Mouse (Mus musculus): ENCODE measurements around the gene Micu1. TPM values are rescaled to one million over a fixed set of nuclear protein-coding genes. Genes with fewer than 3 reads are reported as not detected.
A peak's percentile ranks its signal among the peaks of the same experiment; 100 is the strongest.
"Not testable (repeated sequence)": the region's sequence is repeated elsewhere in the genome, so short reads cannot be mapped to it uniquely, and the experiment has no call there.

Gene Micu1
- polyA plus RNA-seq, 1 experiment from 2014 or later, result 78.4 TPM

- no peaks in the 10 kb centered on the region for H3K36me3 ChIP-seq (ENCODE audit: control insufficient read depth, insufficient read depth, low read length)
- no peak overlapping the region for H3K27ac ChIP-seq (ENCODE audit: low read length)
- H3K4me3 ChIP-seq (ENCODE audit: low read depth, low read length), result no peak overlapping the region
- H3K9ac ChIP-seq (ENCODE audit: low read depth, low read length), result no peak overlapping the region
- no peak for ATAC-seq
- no peaks in the 10 kb centered on the region for H3K9me3 ChIP-seq (replicated peaks; ENCODE audit: control insufficient read depth, low read length, poor library complexity, severe bottlenecking)
- H3K27me3 ChIP-seq (ENCODE audit: control insufficient read depth, insufficient read depth, low read depth, low read length), result no peaks in the 10 kb centered on the region
- 78% methylated on average over 5 of the region's 5 CpGs for WGBS
- H3K4me2 ChIP-seq (ENCODE audit: low read length), result no peak overlapping the region
- peaks cover 2% of the 10 kb centered on the region for H3K4me1 ChIP-seq (ENCODE audit: control insufficient read depth, insufficient read depth, low read length)
Observed at GRCm38 (mm10) chr10:59873613-59874012, 171.3 kb downstream of the Micu1 start.

DNA sequence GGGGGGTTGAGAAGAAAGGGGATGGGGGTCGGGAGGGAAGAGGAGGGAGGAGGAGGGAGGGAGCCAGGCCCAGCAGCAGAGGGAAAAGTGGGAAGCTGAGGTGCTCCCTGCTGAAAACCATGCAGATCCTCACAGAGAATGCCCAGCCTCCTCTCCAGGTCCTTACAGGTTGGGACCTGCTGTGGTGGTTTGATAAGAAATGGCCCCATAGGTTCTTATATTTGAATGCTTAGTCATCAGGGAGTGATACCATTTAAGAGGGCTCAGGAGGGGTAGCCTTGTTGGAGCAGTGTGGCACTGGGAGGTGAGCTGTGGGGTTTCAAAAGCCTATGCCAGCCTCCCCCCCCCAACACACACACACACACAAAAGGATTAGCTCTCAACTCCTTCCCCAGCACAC is 173.1 kb downstream of the Micu1 start:
- ATAC-seq, result no peak
- Histone ChIP-seq H3K4me1 (ENCODE audit: control insufficient read depth, insufficient read depth, low read length) (peaks cover 8% of the 10 kb centered on the region), H3K4me3 (ENCODE audit: low read depth, low read length) (no peak overlapping the region), H3K27ac (ENCODE audit: low read length) (no peak overlapping the region), H3K27me3 (ENCODE audit: control insufficient read depth, insufficient read depth, low read depth, low read length) (no peaks in the 10 kb centered on the region), H3K9ac (ENCODE audit: low read depth, low read length) (no peak overlapping the region), H3K9me3 (replicated peaks; ENCODE audit: control insufficient read depth, low read length, poor library complexity, severe bottlenecking) (no peaks in the 10 kb centered on the region), H3K36me3 (ENCODE audit: control insufficient read depth, insufficient read depth, low read length) (no peaks in the 10 kb centered on the region), H3K4me2 (ENCODE audit: low read length) (no peak overlapping the region)
- 20% methylated on average over 1 of the region's 1 CpGs for whole genome bisulfite sequencing

DNA sequence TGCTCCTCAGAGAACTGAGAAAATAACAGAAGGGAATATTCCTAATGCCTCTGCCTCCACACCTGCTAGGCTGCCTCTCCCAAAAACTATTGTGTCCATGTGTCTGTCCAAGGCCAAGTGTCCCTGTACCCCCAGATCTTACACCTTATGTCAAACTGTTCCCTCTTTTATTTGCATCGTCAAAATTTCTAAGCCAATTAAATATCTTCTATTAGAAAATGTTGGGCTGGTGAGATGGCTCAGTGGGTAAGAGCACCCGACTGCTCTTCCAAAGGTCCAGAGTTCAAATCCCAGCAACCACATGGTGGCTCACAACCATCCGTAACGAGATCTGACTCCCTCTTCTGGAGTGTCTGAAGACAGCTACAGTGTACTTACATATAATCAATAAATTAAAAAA is 174.4 kb downstream of the Micu1 start:
- ATAC-seq; H3K4me2 ChIP-seq (ENCODE audit: low read length); H3K9me3 ChIP-seq (replicated peaks; ENCODE audit: control insufficient read depth, low read length, poor library complexity, severe bottlenecking); H3K4me3 ChIP-seq (ENCODE audit: low read depth, low read length); H3K27ac ChIP-seq (ENCODE audit: low read length); H3K27me3 ChIP-seq (ENCODE audit: control insufficient read depth, insufficient read depth, low read depth, low read length); H3K36me3 ChIP-seq (ENCODE audit: control insufficient read depth, insufficient read depth, low read length); H3K9ac ChIP-seq (ENCODE audit: low read depth, low read length): not testable (repeated sequence)
- H3K4me1 ChIP-seq (ENCODE audit: control insufficient read depth, insufficient read depth, low read length), result peaks cover 15% of the 10 kb centered on the region
- WGBS, result 96% methylated on average over 3 of the region's 4 CpGs

DNA sequence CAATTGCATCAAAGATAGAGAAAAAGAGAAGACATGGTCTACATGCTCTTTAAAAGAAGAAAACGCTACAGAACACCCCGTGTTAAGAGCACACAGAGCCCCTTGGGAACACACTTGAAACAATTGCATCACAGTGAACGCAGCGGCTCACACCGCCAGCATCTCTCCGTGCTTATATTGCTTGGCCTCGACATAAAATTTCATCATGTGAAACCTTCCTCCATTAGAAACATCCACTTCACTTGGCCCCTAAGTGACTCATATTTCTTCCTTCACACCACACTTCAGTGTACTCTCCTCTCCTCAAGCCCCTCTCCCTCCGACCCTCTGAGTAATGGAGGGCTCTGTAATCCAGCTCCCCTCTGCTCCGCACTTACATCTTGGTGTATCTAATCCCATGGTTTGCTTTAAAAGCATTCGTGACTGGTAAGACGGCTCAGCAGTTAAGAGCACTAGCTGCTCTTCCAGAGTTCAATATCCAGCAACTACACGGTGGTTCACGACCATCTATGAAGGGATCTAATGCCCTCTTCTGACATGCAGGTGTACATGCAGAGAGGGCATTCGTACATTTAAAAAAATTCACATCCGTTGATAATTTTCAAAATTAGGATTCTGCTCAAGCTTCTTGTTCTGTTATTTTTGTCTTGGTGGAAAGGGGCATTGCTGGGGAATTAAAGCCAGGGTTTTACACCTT is 175.3 kb downstream of the Micu1 start:
- Histone ChIP-seq H3K4me2 (ENCODE audit: low read length) (no peak overlapping the region), H3K36me3 (ENCODE audit: control insufficient read depth, insufficient read depth, low read length) (no peaks in the 10 kb centered on the region), H3K4me1 (ENCODE audit: control insufficient read depth, insufficient read depth, low read length) (peaks cover 15% of the 10 kb centered on the region), H3K27me3 (ENCODE audit: control insufficient read depth, insufficient read depth, low read depth, low read length) (no peaks in the 10 kb centered on the region), H3K9ac (ENCODE audit: low read depth, low read length) (no peak overlapping the region), H3K9me3 (replicated peaks; ENCODE audit: control insufficient read depth, low read length, poor library complexity, severe bottlenecking) (no peaks in the 10 kb centered on the region), H3K27ac (ENCODE audit: low read length) (no peak overlapping the region), H3K4me3 (ENCODE audit: low read depth, low read length) (no peak overlapping the region)
- 78% methylated on average over 15 of the region's 15 CpGs for WGBS
- no peak for ATAC-seq

DNA sequence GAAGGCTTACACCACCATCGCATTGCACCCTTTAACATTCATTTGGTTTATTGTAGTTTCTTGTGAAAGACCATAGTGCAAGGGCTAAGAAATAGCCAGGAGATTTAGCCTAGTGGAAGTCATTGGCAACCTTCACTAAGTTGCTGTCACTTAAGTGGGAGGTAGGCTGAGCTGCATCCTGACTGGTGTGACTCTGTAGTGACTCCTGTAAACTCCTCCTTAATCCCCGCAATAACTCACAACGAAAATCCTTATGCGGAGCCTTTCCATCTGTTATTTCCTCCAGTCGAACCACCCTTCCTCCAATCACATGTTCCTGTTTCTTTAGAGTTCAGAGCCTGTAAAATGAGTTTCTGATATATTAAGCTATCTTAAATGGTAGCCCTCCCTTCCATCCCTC is 176.5 kb downstream of the Micu1 start:
- 19% methylated on average over 5 of the region's 5 CpGs for WGBS
- H3K36me3 ChIP-seq (ENCODE audit: control insufficient read depth, insufficient read depth, low read length), result no peaks in the 10 kb centered on the region
- peak overlapping the region; percentile 93 for H3K9ac ChIP-seq (ENCODE audit: low read depth, low read length)
- no peaks in the 10 kb centered on the region for H3K9me3 ChIP-seq (replicated peaks; ENCODE audit: control insufficient read depth, low read length, poor library complexity, severe bottlenecking)
- H3K4me1 ChIP-seq (ENCODE audit: control insufficient read depth, insufficient read depth, low read length), result peaks cover 15% of the 10 kb centered on the region
- peak; percentile 34 for ATAC-seq
- no peaks in the 10 kb centered on the region for H3K27me3 ChIP-seq (ENCODE audit: control insufficient read depth, insufficient read depth, low read depth, low read length)
- peak overlapping the region; percentile 100 for H3K27ac ChIP-seq (ENCODE audit: low read length)
- H3K4me3 ChIP-seq (ENCODE audit: low read depth, low read length), result peak overlapping the region; percentile 81
- H3K4me2 ChIP-seq (ENCODE audit: low read length), result peak overlapping the region; percentile 86

DNA sequence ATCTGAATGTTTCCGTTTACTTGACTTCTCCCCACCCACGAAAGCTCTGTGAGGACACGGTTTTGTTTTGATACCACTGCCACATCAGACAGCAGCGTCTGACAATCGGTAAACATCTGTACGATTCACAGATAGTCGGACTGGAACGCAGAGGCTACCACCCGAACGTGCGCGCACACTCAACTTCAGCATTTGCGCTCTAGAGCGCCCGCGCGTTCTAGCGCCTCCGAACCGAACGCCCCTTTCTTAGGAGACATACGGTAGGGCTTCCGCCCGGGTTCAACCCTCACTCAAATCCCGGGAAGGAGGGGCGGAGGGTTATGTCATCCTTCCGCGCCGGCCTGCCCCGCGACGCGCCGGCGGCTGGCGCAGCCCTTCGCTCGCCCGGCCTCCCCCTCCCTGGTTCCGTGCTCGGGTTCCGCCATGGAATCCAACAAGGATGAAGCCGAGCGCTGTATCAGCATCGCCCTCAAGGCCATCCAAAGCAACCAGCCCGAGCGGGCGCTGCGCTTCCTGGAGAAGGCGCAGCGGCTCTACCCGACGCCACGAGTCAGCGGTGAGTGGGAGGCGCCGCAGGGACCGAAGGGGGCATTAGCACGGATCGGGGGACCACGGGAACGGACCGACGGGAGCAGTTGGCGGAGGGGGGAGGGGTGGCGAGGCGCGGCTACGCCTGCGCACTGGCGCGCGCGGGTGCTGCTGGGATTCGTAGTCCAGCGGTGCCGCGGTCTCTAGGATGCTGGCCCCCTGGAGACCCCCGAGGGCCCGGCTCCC is 177.2 kb downstream of the Micu1 start, which contains the start of gene Dnajb12:
Gene Dnajb12 (plus strand): TSS at position 302 of the 774 bp plus-strand sequence.
- Histone ChIP-seq H3K4me3 (ENCODE audit: low read depth, low read length) (peak within 1 kb of the TSS; percentile 81), H3K36me3 (ENCODE audit: control insufficient read depth, insufficient read depth, low read length) (no peaks in the 10 kb centered on the region), H3K9ac (ENCODE audit: low read depth, low read length) (peak within 1 kb of the TSS; percentile 93), H3K4me2 (ENCODE audit: low read length) (peak within 1 kb of the TSS; percentile 86), H3K4me1 (ENCODE audit: control insufficient read depth, insufficient read depth, low read length) (peaks cover 15% of the 10 kb centered on the region), H3K27me3 (ENCODE audit: control insufficient read depth, insufficient read depth, low read depth, low read length) (no peaks in the 10 kb centered on the region), H3K9me3 (replicated peaks; ENCODE audit: control insufficient read depth, low read length, poor library complexity, severe bottlenecking) (no peaks in the 10 kb centered on the region), H3K27ac (ENCODE audit: low read length) (peak within 1 kb of the TSS; percentile 100)
- WGBS, result under 1% methylated on average over 80 of the region's 80 CpGs
- ATAC-seq, result peak; percentile 93

DNA sequence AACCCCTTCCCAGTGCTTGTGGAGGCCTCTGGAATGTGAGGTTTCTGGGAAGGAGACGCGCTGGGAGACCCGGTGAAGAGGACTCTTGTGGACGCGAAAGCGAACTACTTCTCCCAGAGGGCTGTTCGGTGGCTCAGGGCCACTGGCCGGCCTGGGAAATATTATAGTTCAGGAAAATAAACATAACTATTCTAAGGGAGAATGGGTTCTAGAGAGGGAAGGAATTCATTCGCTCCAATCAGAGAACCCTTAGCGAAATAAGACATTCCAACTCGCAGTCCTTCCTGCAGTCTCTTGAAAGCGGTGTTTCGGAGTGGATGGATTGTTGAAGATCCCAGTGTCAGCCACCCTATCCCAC is 177.7 kb downstream of the Micu1 start:
- under 1% methylated on average over 13 of the region's 13 CpGs for WGBS
- peak overlapping the region; percentile 93 for H3K9ac ChIP-seq (ENCODE audit: low read depth, low read length)
- H3K4me2 ChIP-seq (ENCODE audit: low read length), result peak overlapping the region; percentile 86
- peak overlapping the region; percentile 100 for H3K27ac ChIP-seq (ENCODE audit: low read length)
- no peaks in the 10 kb centered on the region for H3K36me3 ChIP-seq (ENCODE audit: control insufficient read depth, insufficient read depth, low read length)
- H3K4me1 ChIP-seq (ENCODE audit: control insufficient read depth, insufficient read depth, low read length), result peaks cover 15% of the 10 kb centered on the region
- ATAC-seq, result peak; percentile 63
- H3K9me3 ChIP-seq (replicated peaks; ENCODE audit: control insufficient read depth, low read length, poor library complexity, severe bottlenecking), result no peaks in the 10 kb centered on the region
- H3K4me3 ChIP-seq (ENCODE audit: low read depth, low read length), result peak overlapping the region; percentile 81
- H3K27me3 ChIP-seq (ENCODE audit: control insufficient read depth, insufficient read depth, low read depth, low read length), result no peaks in the 10 kb centered on the region

GRCm38 (mm10) chr10:59880837-59881236 is 178.6 kb downstream of the Micu1 start:
- H3K9ac ChIP-seq (ENCODE audit: low read depth, low read length), result no peak overlapping the region
- H3K9me3 ChIP-seq (replicated peaks; ENCODE audit: control insufficient read depth, low read length, poor library complexity, severe bottlenecking), result no peaks in the 10 kb centered on the region
- no peak overlapping the region for H3K27ac ChIP-seq (ENCODE audit: low read length)
- H3K4me3 ChIP-seq (ENCODE audit: low read depth, low read length), result no peak overlapping the region
- no peaks in the 10 kb centered on the region for H3K27me3 ChIP-seq (ENCODE audit: control insufficient read depth, insufficient read depth, low read depth, low read length)
- no peaks in the 10 kb centered on the region for H3K36me3 ChIP-seq (ENCODE audit: control insufficient read depth, insufficient read depth, low read length)
- WGBS, result 89% methylated on average over 7 of the region's 7 CpGs
- H3K4me1 ChIP-seq (ENCODE audit: control insufficient read depth, insufficient read depth, low read length), result peaks cover 15% of the 10 kb centered on the region
- peak overlapping the region; percentile 86 for H3K4me2 ChIP-seq (ENCODE audit: low read length)
- ATAC-seq, result no peak
